23 mouse cellular contexts compared by ENCODE assay signal in the genomic region with DNA sequence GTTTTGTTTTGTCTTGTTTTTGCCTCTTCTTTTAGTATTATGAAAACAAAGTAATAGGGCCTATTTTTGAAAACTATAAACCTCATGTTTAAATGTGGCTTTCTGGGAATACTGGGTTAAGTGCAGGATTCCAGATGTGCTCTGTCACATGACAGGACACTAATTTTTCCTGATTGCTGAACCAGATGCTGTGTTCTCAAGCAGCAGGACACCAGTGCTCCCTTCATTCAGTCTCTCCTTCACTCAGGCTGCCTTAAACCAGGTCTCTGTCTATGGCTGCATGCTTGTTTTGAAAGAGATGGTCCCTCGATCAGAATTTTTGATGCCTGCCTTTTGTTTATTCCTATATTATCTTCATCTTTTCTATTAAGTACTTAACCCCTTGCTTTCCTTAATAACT.
DNase-seq lines count a peak whose midpoint lies in the region; ATAC-seq and TF ChIP-seq lines count a peak whose summit lies in the region.
"Had no signal": no experiment of that assay in that cellular context is flagged by ENCODE, and none has a peak within 500 bp of the region (broad histone marks: within the 10 kb centered on the region; RNA-seq: fewer than 3 reads in every experiment).

No protein-coding gene starts in this region.

- no peak overlapping the region for H3K4me3 ChIP-seq in kidney, postnatal 0 days (replicated peaks; ENCODE audit: low read depth, low read length)
- no peak overlapping the region for H3K4me3 ChIP-seq in hindbrain, embryonic 10.5 days
- H3K4me3 ChIP-seq: embryonic facial prominence, embryonic 13.5 days; heart, embryonic 15.5 days; hindbrain, embryonic 12.5 days; left cerebral cortex, adult 2 months; liver, embryonic 13.5 days; lung, embryonic 15.5 days; midbrain, embryonic 15.5 days; neural tube, embryonic 12.5 days had no signal

- no peaks in the 10 kb centered on the region for H3K27me3 ChIP-seq in kidney, postnatal 0 days (ENCODE audit: insufficient read depth, low read length)
- H3K27me3 ChIP-seq in hindbrain, embryonic 10.5 days (ENCODE audit: insufficient read depth, poor library complexity, severe bottlenecking), result no peaks in the 10 kb centered on the region
- H3K27me3 ChIP-seq: embryonic facial prominence, embryonic 13.5 days; heart, embryonic 15.5 days; hindbrain, embryonic 12.5 days; liver, embryonic 13.5 days; lung, embryonic 15.5 days; midbrain, embryonic 15.5 days; neural tube, embryonic 12.5 days had no signal

- peak; percentile 91 for DNase-seq in heart, adult 11 months
- no peak for DNase-seq in heart, postnatal 25 days (ENCODE audit: low spot score)
- peak; percentile 30 for DNase-seq in kidney, postnatal 0 days (ENCODE audit: low spot score)
- DNase-seq in kidney, postnatal 25 days, result no peak
- peak; percentile 17 for DNase-seq in lung, postnatal 36 days
- DNase-seq in lung, postnatal 4 days, result no peak
- peak; percentile 28 for DNase-seq in skeletal muscle tissue, adult 2 months (ENCODE audit: low read depth, low spot score)
- no peak for DNase-seq in hindbrain, embryonic 10.5 days (ENCODE audit: low spot score)
- DNase-seq: adrenal gland, postnatal 25 days; cerebellum, adult 8-10 months; cerebellum, postnatal 36 days; kidney, adult 11 months; liver, embryonic 13.5 days; right cerebral cortex, postnatal 14 days; spleen, adult 18-20 months had no signal

- no peaks in the 10 kb centered on the region for H3K9me3 ChIP-seq in kidney, postnatal 0 days (replicated peaks; ENCODE audit: low read length)
- H3K9me3 ChIP-seq in hindbrain, embryonic 10.5 days, result no peaks in the 10 kb centered on the region
- H3K9me3 ChIP-seq: embryonic facial prominence, embryonic 13.5 days; heart, embryonic 15.5 days; hindbrain, embryonic 12.5 days; liver, embryonic 13.5 days; lung, embryonic 15.5 days; midbrain, embryonic 15.5 days; neural tube, embryonic 12.5 days had no signal

- no peak for ATAC-seq in kidney, postnatal 0 days (replicated peaks; ENCODE audit: low FRiP score, low read depth)
- ATAC-seq: forebrain, embryonic 14.5 days; midbrain, embryonic 15.5 days had no signal

- H3K36me3 ChIP-seq in kidney, postnatal 0 days (ENCODE audit: insufficient read depth, low read length), result no peaks in the 10 kb centered on the region
- H3K36me3 ChIP-seq in hindbrain, embryonic 10.5 days, result no peaks in the 10 kb centered on the region
- H3K36me3 ChIP-seq: embryonic facial prominence, embryonic 13.5 days; heart, embryonic 15.5 days; hindbrain, embryonic 12.5 days; liver, embryonic 13.5 days; lung, embryonic 15.5 days; midbrain, embryonic 15.5 days; neural tube, embryonic 12.5 days had no signal

- no peak overlapping the region for H3K27ac ChIP-seq in kidney, postnatal 0 days
- H3K27ac ChIP-seq in hindbrain, embryonic 10.5 days, result no peak overlapping the region
- H3K27ac ChIP-seq: embryonic facial prominence, embryonic 13.5 days; heart, embryonic 15.5 days; hindbrain, embryonic 12.5 days; left cerebral cortex, adult 2 months; liver, embryonic 13.5 days; lung, embryonic 15.5 days; midbrain, embryonic 15.5 days; neural tube, embryonic 12.5 days had no signal

- no peak overlapping the region for H3K9ac ChIP-seq in kidney, postnatal 0 days (ENCODE audit: low read depth, low read length)
- H3K9ac ChIP-seq: embryonic facial prominence, embryonic 13.5 days; heart, embryonic 15.5 days; hindbrain, embryonic 12.5 days; liver, embryonic 13.5 days; lung, embryonic 15.5 days; midbrain, embryonic 15.5 days; neural tube, embryonic 12.5 days had no signal

- no peaks in the 10 kb centered on the region; the same call in 1 of the 2 replicates for H3K4me1 ChIP-seq in kidney, postnatal 0 days (replicated peaks; ENCODE audit: insufficient read depth, low read length)
- H3K4me1 ChIP-seq in hindbrain, embryonic 10.5 days (replicated peaks), result no peaks in the 10 kb centered on the region
- H3K4me1 ChIP-seq: heart, embryonic 15.5 days; hindbrain, embryonic 12.5 days; liver, embryonic 13.5 days; lung, embryonic 15.5 days; midbrain, embryonic 15.5 days; neural tube, embryonic 12.5 days had no signal

- 28% methylated on average over 1 of the region's 1 CpGs for WGBS in kidney, postnatal 0 days
- 67% methylated on average over 1 of the region's 1 CpGs for WGBS in hindbrain, embryonic 10.5 days

- no peak for TF ChIP-seq CTCF in kidney, postnatal 0 days (IDR thresholded peaks at IDR 0.05; ENCODE audit: low read depth)

- intact Hi-C loops in heart, postnatal 25 days (cut with DNase I), result no loop called here

- no peak overlapping the region for H3K4me2 ChIP-seq in kidney, postnatal 0 days (ENCODE audit: low read length)
- H3K4me2 ChIP-seq: embryonic facial prominence, embryonic 13.5 days; heart, embryonic 15.5 days; hindbrain, embryonic 12.5 days; liver, embryonic 13.5 days; lung, embryonic 15.5 days; midbrain, embryonic 15.5 days; neural tube, embryonic 12.5 days had no signal

Comparison
In these comparisons a context has a peak if more than half of its experiments do, and no peak if none do; other contexts are left out.
1. DNase-seq: peak in heart, adult 11 months (single experiment), kidney, postnatal 0 days (single experiment), lung, postnatal 36 days (single experiment) and skeletal muscle tissue, adult 2 months (single experiment); none in heart, postnatal 25 days (single experiment), kidney, postnatal 25 days (0 of 2), lung, postnatal 4 days (0 of 2) and hindbrain, embryonic 10.5 days (single experiment).